Mouse (Mus musculus): Measurements from ENCODE around the gene Per3.

The Per3 gene

GRCm38 (mm10) chr4:150957106-150957458, 87.4 kb downstream of the Per3 start:
- no peak for DNase-seq (ENCODE audit: low spot score in 2 of 2)

GRCm38 (mm10) chr4:150956369-150957105, 87.9 kb downstream of the Per3 start:
- no peak for DNase-seq (ENCODE audit: low spot score in 2 of 2)

Measured in heart, adult 9 months (tissue).